Mouse (Mus musculus) erythroid progenitor cell, adult 5-6 weeks (primary cell): ENCODE results near the gene Itpr2. TPM values are rescaled to one million over a fixed set of nuclear protein-coding genes. Genes with fewer than 3 reads are reported as not detected.

Source experiments
- ATAC-seq: replicated peaks from 2 replicates; pipeline ENCODE4 v1.8.0; 2016; ENCODE audit warnings: moderate number of reproducible peaks, mild to moderate bottlenecking, moderate TSS enrichment, inconsistent platforms; ENCODE audit not compliant: poor library complexity, low FRiP score, severe bottlenecking
- total RNA-seq, 2 experiments: library from RNA; stranded (forward) in 1 of 2; stranded (reverse) in 1 of 2; fragments of 150-400 nt in 1 of 2; fragments of 186-747, 209-891 nt in 1 of 2; gene quantifications; 2 replicates each; pipeline versions ENCODE4 v1.2.3 to v1.2.4; 2015 to 2017; ENCODE audit warnings: low replicate concordance in 2 of 2

Itpr2 gene
- total RNA-seq (2015; ENCODE audit: low replicate concordance) = 7.1 and 15.1 TPM in 2 replicates
- total RNA-seq (2017; ENCODE audit: low replicate concordance) = 5.1 and 13.6 TPM in 2 replicates

GRCm38 (mm10) chr6:146501866-146502804, at the start of gene Itpr2:
TSS of gene Itpr2 (minus strand) at chr6:146502223.
- peak; percentile 64 for ATAC-seq

DNA sequence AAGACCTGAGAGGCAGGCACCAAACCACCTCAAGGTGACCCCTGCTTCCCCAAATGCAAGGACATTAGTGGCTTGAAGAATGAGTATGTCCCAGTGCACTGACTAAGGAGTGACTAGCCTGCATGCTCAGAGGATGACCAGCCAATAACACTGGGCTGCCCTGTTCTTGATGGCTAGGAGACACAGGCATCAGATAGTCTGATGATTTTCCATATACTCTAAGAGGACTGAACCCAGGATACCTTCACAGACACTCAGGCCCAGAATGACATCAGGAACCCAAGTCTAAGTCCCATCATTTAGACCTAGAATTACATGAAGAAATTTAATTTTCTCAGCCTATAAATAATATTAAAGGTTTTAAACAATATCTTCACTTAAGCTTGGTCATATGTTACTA, 49.3 kb upstream of the Itpr2 start:
- ATAC-seq = no peak

GRCm38 (mm10) chr6:146550421-146550820, 48.4 kb upstream of the Itpr2 start:
- ATAC-seq = no peak

DNA sequence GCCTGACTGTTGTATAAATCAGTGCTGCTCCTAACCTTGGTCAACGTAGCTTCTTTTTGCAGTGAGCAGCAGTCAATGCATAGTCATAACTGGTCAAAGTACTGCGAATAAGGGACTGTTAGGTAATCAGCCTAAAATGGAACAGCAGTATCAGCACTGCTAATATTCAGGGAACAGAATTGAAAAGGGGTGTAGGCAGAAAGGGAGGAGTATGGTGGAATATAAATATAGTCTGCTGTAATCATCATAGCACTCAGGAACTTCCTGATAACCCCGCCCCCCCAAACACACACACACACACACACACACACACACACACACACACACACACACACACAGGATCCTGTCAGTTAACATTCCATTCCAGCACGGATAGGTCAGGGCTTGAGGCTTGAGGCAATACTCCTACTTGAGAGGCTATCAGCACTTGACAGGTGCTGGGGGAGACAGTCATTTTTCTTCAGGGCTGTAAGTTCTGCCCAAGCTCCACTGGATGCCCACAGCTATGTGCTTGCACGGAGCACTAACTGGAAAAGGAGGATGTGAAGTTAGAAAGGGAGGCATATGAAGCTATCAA, 43.4 kb upstream of the Itpr2 start:
- no peak for ATAC-seq

GRCm38 (mm10) chr6:146544622-146545021, 42.6 kb upstream of the Itpr2 start:
- peak; percentile 43; the same call in 1 of the 2 replicates for ATAC-seq

GRCm38 (mm10) chr6:146540386-146540785, 38.4 kb upstream of the Itpr2 start:
- ATAC-seq = no peak

DNA sequence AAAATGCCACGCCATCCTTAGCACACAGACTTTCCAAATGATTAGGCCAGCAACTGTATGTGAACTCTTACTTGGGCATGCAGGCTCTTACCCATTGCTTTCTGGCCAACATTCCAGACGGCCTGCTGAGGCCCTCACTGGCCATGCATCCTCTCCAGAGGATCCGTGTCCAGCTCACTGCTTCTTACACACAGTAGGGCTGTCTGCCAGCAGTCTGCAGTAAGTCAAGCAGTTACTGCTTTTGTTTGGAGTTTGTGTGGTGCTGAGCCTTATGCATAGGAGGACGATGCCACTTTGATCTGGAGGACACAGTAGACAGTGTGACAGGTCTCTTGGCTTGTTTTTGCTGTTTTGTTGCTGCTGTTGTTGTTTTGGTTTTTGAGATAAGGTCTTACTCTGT, 36.6 kb upstream of the Itpr2 start:
- ATAC-seq = no peak

- no peak for ATAC-seq
These were observed 36.0 kb upstream of the Itpr2 start for GRCm38 (mm10) chr6:146538071-146538470.

GRCm38 (mm10) chr6:146537111-146537510, 35.1 kb upstream of the Itpr2 start:
- ATAC-seq = no peak

GRCm38 (mm10) chr6:146535501-146535900, 33.5 kb upstream of the Itpr2 start:
- ATAC-seq = no peak

GRCm38 (mm10) chr6:146533146-146533545, 31.1 kb upstream of the Itpr2 start:
- ATAC-seq = no peak

DNA sequence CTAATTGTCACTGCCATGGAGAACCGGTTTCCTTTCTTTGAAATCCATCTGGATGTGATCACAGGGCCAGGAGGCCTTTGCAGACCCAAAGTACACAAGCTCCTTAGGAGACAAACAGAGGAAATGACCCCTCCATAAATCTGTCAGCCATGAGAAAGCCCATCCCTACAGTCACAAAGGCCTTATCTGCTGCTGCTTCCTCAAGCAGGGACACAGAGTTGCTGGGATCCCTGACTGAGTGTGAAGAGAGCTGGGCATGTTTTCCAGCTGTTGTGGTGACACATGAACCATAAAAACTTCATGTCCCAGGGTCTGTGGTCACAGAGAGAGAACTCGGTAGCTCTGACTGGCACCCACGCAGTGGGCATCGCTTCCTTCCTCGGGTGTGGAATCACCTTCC, 28.7 kb upstream of the Itpr2 start:
- no peak for ATAC-seq

GRCm38 (mm10) chr6:146530363-146530762, 28.3 kb upstream of the Itpr2 start:
- ATAC-seq = no peak

- ATAC-seq = no peak
These were observed 25.5 kb upstream of the Itpr2 start for GRCm38 (mm10) chr6:146527537-146527936.

DNA sequence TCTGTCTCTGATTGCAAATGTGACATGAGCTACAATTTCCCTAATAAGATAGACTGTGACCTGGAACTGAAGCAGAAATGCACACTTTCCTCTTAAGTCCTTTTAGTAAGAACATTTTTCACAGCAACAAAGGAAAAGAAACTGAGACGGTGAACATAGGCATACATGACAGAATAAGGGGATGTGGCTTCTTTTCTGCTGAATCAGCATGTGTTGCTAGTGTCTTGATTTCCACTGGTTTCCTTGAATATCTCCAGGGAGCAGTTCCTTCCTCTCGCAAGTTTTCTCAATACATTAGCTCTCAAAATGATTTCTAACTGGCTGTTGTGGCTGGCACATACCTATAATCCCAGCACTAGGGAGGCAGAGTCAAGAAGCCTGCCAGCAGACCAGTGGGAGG, 23.5 kb upstream of the Itpr2 start:
- no peak for ATAC-seq

- ATAC-seq = no peak
These were observed 19.6 kb upstream of the Itpr2 start for GRCm38 (mm10) chr6:146521456-146522245.

- ATAC-seq = no peak
These were observed 17.0 kb upstream of the Itpr2 start for GRCm38 (mm10) chr6:146519019-146519418.

GRCm38 (mm10) chr6:146515936-146516335, 13.9 kb upstream of the Itpr2 start:
- ATAC-seq = no peak

GRCm38 (mm10) chr6:146514531-146514948, 12.5 kb upstream of the Itpr2 start:
- no peak for ATAC-seq

GRCm38 (mm10) chr6:146513899-146514298, 11.9 kb upstream of the Itpr2 start:
- ATAC-seq = no peak
